Mouse (Mus musculus): ENCODE results near the gene Alpl. TPM values are rescaled to one million over a fixed set of nuclear protein-coding genes. Genes with fewer than 3 reads are reported as not detected.

Gene Alpl
- polyA plus RNA-seq, 1 experiment from 2014 or later = 5.1 TPM

- Histone ChIP-seq H3K27ac (no peak overlapping the region), H3K4me1 (peaks cover 2% of the 10 kb centered on the region; the same call in 1 of the 2 replicates), H3K36me3 (no peaks in the 10 kb centered on the region), H3K27me3 (ENCODE audit: low read depth, poor library complexity, severe bottlenecking) (no peaks in the 10 kb centered on the region), H3K4me3 (no peak overlapping the region), H3K9me3 (replicated peaks) (no peaks in the 10 kb centered on the region)
- no peak for DNase-seq (ENCODE audit: low spot score)
- WGBS = 57% methylated on average over 3 of the region's 3 CpGs
Observed at GRCm38 (mm10) chr4:137820721-137821120, 24.5 kb upstream of the Alpl start.

GRCm38 (mm10) chr4:137819487-137819886 is 23.3 kb upstream of the Alpl start:
- no peaks in the 10 kb centered on the region for H3K9me3 ChIP-seq (replicated peaks)
- no peak overlapping the region for H3K4me3 ChIP-seq
- H3K27ac ChIP-seq = no peak overlapping the region
- H3K4me1 ChIP-seq = peaks cover 2% of the 10 kb centered on the region; the same call in 1 of the 2 replicates
- WGBS = 100% methylated on average over 2 of the region's 2 CpGs
- no peak for DNase-seq (ENCODE audit: low spot score)
- H3K36me3 ChIP-seq = no peaks in the 10 kb centered on the region
- H3K27me3 ChIP-seq (ENCODE audit: low read depth, poor library complexity, severe bottlenecking) = no peaks in the 10 kb centered on the region

DNA sequence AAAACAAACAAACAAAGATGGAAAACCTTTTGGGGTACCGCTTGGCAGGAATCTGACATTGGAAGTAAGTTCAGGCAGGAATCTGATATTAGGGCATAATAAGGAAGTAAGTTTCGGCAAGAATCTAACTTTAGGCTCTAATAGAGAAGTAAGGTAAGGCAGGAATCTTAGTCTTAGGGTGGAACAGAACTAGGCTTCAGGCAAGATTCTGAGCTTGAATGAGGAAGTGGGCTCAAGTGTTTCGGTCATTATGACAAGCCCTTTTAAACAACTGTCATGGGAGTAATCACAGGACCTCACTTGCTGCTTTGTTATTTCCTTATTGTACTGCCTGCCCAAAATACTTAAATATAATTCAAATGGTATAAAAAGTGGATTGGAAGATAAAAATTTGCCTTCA is 22.2 kb upstream of the Alpl start:
- no peaks in the 10 kb centered on the region for H3K36me3 ChIP-seq
- WGBS = 95% methylated on average over 3 of the region's 3 CpGs

DNA sequence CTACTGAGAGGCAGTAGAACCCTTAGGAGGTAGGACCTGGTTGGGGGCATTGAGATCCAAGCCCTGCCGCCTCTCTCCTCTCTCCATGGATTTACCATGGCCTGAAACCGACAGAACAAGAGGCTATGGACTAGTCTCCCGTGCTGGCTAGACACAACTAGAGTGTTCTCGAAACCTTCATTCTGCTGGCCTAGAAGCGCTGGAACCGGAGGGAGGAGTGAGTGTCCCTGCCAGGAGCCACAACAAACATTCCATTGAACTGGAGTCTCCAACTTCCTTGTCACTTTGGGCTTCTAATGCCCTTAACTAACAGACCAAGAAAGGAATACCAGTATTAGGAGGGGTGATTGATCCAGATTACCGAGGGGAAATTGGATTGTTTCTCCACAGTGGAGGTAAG is 20.0 kb upstream of the Alpl start:
- Histone ChIP-seq H3K27me3 (ENCODE audit: low read depth, poor library complexity, severe bottlenecking) (0 out of 2 replicates have a peak, but pooled peaks cover 6% of the 10 kb centered on the region), H3K9me3 (replicated peaks) (no peaks in the 10 kb centered on the region), H3K27ac (no peak overlapping the region; the same call in 1 of the 2 replicates), H3K4me3 (no peak overlapping the region), H3K36me3 (no peaks in the 10 kb centered on the region), H3K4me1 (peaks cover 9% of the 10 kb centered on the region)
- no peak for DNase-seq (ENCODE audit: low spot score)
- 81% methylated on average over 7 of the region's 7 CpGs for WGBS

More for the DNA sequence above, 22.2 kb upstream of the Alpl start:
- Histone ChIP-seq H3K9me3 (replicated peaks) (no peaks in the 10 kb centered on the region), H3K27me3 (ENCODE audit: low read depth, poor library complexity, severe bottlenecking) (0 out of 2 replicates have a peak, but pooled peaks cover 6% of the 10 kb centered on the region), H3K4me3 (no peak overlapping the region), H3K4me1 (peaks cover 9% of the 10 kb centered on the region), H3K27ac (no peak overlapping the region)
- no peak for DNase-seq (ENCODE audit: low spot score)

- Histone ChIP-seq H3K36me3 (no peaks in the 10 kb centered on the region), H3K27ac (no peak overlapping the region), H3K4me1 (peaks cover 6% of the 10 kb centered on the region; the same call in 1 of the 2 replicates), H3K9me3 (replicated peaks) (no peaks in the 10 kb centered on the region), H3K4me3 (no peak overlapping the region), H3K27me3 (ENCODE audit: low read depth, poor library complexity, severe bottlenecking) (0 out of 2 replicates have a peak, but pooled peaks cover 6% of the 10 kb centered on the region)
- WGBS = 61% methylated on average over 3 of the region's 3 CpGs
- no peak for DNase-seq (ENCODE audit: low spot score)
Observed at GRCm38 (mm10) chr4:137815473-137815872, 19.3 kb upstream of the Alpl start.

DNA sequence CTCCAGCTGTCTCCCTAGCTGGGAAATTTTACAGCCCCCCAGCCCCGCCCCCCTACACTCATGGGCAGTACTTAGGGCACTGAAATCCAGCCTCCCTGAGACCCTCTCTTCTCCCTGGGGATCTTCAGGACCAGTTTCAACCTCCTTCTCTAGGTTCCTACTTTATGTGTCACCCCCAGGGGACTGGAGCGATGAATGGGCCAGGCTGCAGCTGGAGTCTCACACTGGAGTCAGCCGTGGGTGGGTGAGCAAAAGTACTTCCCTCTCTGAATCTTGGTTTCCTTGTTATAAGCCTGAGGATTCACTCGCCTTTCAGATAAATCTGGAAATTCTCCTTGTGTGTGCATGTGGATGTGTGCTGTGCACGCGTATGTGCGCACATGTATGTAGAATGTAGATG is 18.0 kb upstream of the Alpl start:
- Histone ChIP-seq H3K27me3 (ENCODE audit: low read depth, poor library complexity, severe bottlenecking) (peaks cover 13% of the 10 kb centered on the region; the same call in 1 of the 2 replicates), H3K4me3 (no peak overlapping the region), H3K36me3 (no peaks in the 10 kb centered on the region), H3K27ac (no peak overlapping the region), H3K9me3 (replicated peaks) (no peaks in the 10 kb centered on the region), H3K4me1 (peaks cover 6% of the 10 kb centered on the region; the same call in 1 of the 2 replicates)
- no peak for DNase-seq (ENCODE audit: low spot score)
- WGBS = 80% methylated on average over 7 of the region's 7 CpGs

- peaks cover 6% of the 10 kb centered on the region; the same call in 1 of the 2 replicates for H3K4me1 ChIP-seq
- H3K27me3 ChIP-seq (ENCODE audit: low read depth, poor library complexity, severe bottlenecking) = peaks cover 13% of the 10 kb centered on the region; the same call in 1 of the 2 replicates
- H3K4me3 ChIP-seq = no peak overlapping the region
- no peaks in the 10 kb centered on the region for H3K36me3 ChIP-seq
- H3K9me3 ChIP-seq (replicated peaks) = no peaks in the 10 kb centered on the region
- 66% methylated on average over 13 of the region's 13 CpGs for WGBS
- DNase-seq (ENCODE audit: low spot score) = no peak
- H3K27ac ChIP-seq = no peak overlapping the region
Observed at GRCm38 (mm10) chr4:137812946-137813708, 16.9 kb upstream of the Alpl start.

- peaks cover 23% of the 10 kb centered on the region; the same call in 1 of the 2 replicates for H3K27me3 ChIP-seq (ENCODE audit: low read depth, poor library complexity, severe bottlenecking)
- H3K27ac ChIP-seq = no peak overlapping the region
- DNase-seq (ENCODE audit: low spot score) = no peak
- H3K4me3 ChIP-seq = no peak overlapping the region
- H3K36me3 ChIP-seq = no peaks in the 10 kb centered on the region
- WGBS = 82% methylated on average over 4 of the region's 4 CpGs
- peaks cover 18% of the 10 kb centered on the region for H3K4me1 ChIP-seq
- H3K9me3 ChIP-seq (replicated peaks) = no peaks in the 10 kb centered on the region
Observed at GRCm38 (mm10) chr4:137809999-137810398, 13.8 kb upstream of the Alpl start.

DNA sequence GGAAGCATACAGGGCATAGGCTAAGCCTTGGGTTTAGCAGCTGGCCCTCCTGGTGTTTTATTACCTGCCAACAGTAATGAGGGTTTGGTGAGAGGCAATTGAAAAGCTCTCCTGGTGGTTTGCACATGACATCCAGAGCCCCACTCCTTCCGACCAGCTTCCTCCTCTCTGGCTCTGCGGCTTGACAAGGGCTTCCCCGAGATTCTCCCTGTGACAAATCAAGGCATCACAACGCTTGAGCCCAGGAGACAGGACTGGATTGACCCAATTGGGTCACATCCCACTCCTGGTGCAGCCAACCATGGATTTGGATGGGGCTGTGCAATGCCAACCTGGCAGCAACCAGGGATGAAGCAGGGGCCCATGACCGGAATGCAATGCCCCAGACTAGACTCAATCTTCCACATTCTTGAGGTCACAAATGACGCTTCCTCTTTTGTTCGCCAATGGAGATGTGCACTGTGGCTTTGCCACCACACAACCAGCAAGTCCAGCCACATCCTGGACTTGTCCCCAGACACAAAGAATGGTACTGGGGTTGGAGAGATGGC is 11.2 kb upstream of the Alpl start:
- 53% methylated on average over 7 of the region's 7 CpGs for WGBS
- peak; percentile 42 for DNase-seq (ENCODE audit: low spot score)

GRCm38 (mm10) chr4:137801196-137801595 is 5.0 kb upstream of the Alpl start:
- H3K27me3 ChIP-seq (ENCODE audit: low read depth, poor library complexity, severe bottlenecking) = peaks cover 38% of the 10 kb centered on the region
- H3K4me3 ChIP-seq = no peak overlapping the region
- no peaks in the 10 kb centered on the region for H3K9me3 ChIP-seq (replicated peaks)
- no peak for DNase-seq (ENCODE audit: low spot score)
- H3K4me1 ChIP-seq = peaks cover 9% of the 10 kb centered on the region
- no peaks in the 10 kb centered on the region for H3K36me3 ChIP-seq
- WGBS = 22% methylated on average over 12 of the region's 12 CpGs
- no peak overlapping the region for H3K27ac ChIP-seq

More for the DNA sequence above, 11.2 kb upstream of the Alpl start:
- Histone ChIP-seq H3K27me3 (ENCODE audit: low read depth, poor library complexity, severe bottlenecking) (peaks cover 17% of the 10 kb centered on the region; the same call in 1 of the 2 replicates), H3K4me1 (peaks cover 12% of the 10 kb centered on the region), H3K4me3 (no peak overlapping the region), H3K9me3 (replicated peaks) (no peaks in the 10 kb centered on the region), H3K36me3 (no peaks in the 10 kb centered on the region), H3K27ac (no peak overlapping the region)

- no peak for DNase-seq (ENCODE audit: low spot score)
- Histone ChIP-seq H3K27ac (no peak overlapping the region), H3K36me3 (no peaks in the 10 kb centered on the region), H3K9me3 (replicated peaks) (no peaks in the 10 kb centered on the region), H3K4me3 (no peak overlapping the region), H3K4me1 (peaks cover 17% of the 10 kb centered on the region), H3K27me3 (ENCODE audit: low read depth, poor library complexity, severe bottlenecking) (peaks cover 43% of the 10 kb centered on the region)
- 34% methylated on average over 11 of the region's 11 CpGs for WGBS
Observed at GRCm38 (mm10) chr4:137800324-137800723, 4.1 kb upstream of the Alpl start.

DNA sequence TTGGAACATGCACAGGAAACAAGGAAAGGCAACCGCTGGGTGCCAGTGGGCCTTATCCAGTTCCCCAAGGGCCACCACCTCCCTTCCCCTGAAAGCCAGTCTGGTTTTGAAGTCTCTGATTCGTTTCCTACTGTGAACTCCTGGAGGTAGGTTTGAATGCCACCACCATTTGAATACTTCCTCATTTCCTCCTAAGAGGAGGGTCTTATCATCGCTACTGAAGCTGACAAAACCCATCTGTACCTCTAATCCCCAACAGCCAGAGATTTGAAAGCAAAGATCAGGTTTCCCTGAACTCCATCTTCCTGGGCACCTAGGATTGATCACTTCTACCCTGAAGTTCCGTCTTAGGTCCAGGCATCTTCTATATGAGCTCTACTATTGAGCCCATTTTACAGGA is 854 bp upstream of the Alpl start:
- peaks cover 28% of the 10 kb centered on the region for H3K4me1 ChIP-seq
- H3K9me3 ChIP-seq (replicated peaks) = no peaks in the 10 kb centered on the region
- H3K27me3 ChIP-seq (ENCODE audit: low read depth, poor library complexity, severe bottlenecking) = peaks cover 62% of the 10 kb centered on the region
- no peak for DNase-seq (ENCODE audit: low spot score)
- H3K27ac ChIP-seq = no peak overlapping the region
- 68% methylated on average over 4 of the region's 4 CpGs for WGBS
- H3K36me3 ChIP-seq = no peaks in the 10 kb centered on the region
- no peak overlapping the region for H3K4me3 ChIP-seq

- H3K27me3 ChIP-seq (ENCODE audit: low read depth, poor library complexity, severe bottlenecking) = peaks cover 57% of the 10 kb centered on the region
- no peak for DNase-seq (ENCODE audit: low spot score)
- no peak overlapping the region for H3K4me3 ChIP-seq
- H3K36me3 ChIP-seq = no peaks in the 10 kb centered on the region
- H3K4me1 ChIP-seq = peaks cover 30% of the 10 kb centered on the region
- WGBS = 84% methylated on average over 13 of the region's 13 CpGs
- H3K27ac ChIP-seq = no peak overlapping the region
- H3K9me3 ChIP-seq (replicated peaks) = no peaks in the 10 kb centered on the region
Observed at GRCm38 (mm10) chr4:137794178-137794900, 1.8 kb downstream of the Alpl start.
